Mouse (Mus musculus) small intestine, adult 2 months (tissue): ENCODE measurements around the gene Sync.

Source experiments
- CTCF ChIP-seq: fragments of 200-500 bp; IDR thresholded peaks from 2 replicates; pipeline ENCODE4 v1.5.1; 2012; ENCODE audit warnings: low read depth, mild to moderate bottlenecking, control low read depth, inconsistent platforms, low read length, moderate library complexity, mixed read lengths; ENCODE audit not compliant: insufficient replicate concordance, insufficient read length; ENCODE audit errors: extremely low read depth
- POLR2A ChIP-seq: fragments of 200-500 bp; IDR thresholded peaks from 2 replicates; pipeline ENCODE4 v1.6.1; 2012; ENCODE audit warnings: low read depth, mild to moderate bottlenecking, control low read depth, inconsistent platforms, low read length, moderate library complexity

DNA sequence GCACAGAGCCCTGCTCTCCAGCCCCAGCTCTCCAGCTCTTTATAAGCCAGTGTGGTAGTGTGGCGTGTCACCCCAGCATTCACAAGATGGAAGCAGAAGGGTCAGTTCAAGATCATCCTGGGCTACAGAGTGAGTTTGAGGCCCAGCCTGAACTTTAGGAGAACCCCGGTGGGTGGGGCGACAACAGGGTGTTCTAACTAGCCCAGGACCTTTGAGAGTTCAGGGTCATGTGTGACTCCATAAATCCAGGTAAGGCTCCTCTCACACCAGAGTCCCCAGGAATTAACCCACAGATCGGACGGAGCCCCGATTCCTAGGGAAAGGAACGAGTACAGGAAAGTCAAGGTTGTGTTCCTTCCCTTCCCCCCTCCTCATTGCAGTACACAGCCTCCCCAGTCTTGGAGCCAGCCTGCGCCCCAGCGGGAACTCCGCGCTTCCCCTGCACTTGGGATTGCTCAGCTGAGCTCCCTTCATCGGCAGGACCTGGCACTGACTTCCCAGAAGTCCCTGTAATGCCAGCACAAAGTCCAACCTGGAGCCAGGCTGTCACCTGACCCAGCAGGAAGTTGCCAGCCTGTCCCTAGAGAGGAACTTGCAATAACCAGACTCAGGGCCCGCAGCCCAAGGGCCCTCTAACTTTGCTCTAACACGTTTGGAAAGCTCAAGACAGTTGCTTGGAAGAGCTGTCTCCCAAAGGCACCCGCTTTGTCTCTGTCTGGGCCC, 36.5 kb upstream of the Sync start:
- TF ChIP-seq POLR2A (peak; percentile 89), CTCF (no peak)
